Mouse (Mus musculus) retina, postnatal 7 days (tissue): ENCODE measurements at regions not wholly inside any gene's neighbourhood (a gene's known extent, or its start where the extent isn't known, plus 50 kb on each side); places are given as distances from the start of the nearest gene placed in this dataset.

Experiments
- DNase-seq: peaks from one replicate; pipeline ENCODE4 v3.0.0-alpha.2; 2012; ENCODE audit warnings: low read depth, low spot score

DNA sequence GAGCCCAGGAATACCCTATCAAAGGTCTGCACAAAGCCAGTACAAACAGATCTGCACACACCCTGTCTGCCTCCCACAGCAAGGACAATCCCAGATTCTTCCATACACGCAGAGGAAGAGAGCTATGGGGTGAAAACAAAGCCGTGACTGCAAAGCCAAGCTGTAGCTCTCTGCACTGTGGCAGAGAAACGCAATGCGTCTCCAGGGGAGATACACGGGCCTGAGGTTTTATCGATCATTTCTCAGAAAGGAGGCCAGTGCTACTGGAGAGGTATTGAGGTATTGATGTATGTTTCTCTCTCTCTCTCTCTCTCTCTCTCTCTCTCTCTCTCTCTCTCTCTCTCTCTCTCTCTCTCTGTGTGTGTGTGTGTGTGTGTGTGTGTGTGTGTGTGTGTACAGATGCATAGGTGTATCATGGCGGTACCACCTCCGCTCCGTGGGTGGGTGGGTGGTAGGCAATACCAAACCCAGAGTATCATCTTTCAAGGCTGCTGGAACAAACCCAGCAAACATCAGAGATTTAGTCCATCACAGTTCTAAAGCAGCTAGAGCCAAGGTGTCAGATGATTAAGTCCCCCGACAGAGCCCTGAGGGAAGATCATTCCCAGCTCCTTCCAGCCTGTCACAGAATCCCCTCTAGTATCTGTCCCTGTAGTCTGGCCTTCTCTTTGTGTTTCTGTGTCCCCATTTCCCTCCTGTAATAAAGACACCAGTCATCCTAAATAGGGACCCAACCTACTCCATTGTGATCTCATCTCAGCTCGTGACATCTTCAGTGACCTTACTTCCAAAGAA lies 175.0 kb downstream of the Mycn start:
- no peak for DNase-seq

DNA sequence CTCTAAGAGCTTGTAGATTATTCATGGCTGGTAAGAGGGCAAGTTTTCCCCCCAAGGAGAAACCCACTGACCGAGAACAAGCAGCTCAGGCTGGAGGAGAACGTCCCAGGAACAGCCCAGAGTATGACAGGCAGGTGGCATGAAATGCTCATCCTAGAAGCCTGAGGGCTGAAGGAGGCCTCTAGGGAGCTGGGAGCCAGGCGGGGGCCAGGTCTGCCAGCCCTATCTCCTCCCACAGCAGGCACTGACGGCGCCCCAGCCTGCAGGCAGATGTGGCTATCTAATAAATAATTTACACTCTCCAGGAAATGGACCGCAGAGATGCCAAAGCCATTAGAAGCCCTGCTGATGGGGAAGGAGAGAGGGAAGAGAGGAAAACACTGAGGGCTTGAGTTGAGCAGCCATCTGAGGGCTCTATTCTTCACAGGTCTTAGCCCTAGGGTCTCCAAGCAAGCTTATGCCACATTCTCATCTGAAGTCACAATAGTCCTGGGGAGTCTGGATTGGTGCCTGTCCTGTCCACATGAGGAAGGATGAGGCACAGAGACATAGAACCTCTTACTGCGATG lies 176.1 kb downstream of the Mycn start:
- no peak for DNase-seq

DNA sequence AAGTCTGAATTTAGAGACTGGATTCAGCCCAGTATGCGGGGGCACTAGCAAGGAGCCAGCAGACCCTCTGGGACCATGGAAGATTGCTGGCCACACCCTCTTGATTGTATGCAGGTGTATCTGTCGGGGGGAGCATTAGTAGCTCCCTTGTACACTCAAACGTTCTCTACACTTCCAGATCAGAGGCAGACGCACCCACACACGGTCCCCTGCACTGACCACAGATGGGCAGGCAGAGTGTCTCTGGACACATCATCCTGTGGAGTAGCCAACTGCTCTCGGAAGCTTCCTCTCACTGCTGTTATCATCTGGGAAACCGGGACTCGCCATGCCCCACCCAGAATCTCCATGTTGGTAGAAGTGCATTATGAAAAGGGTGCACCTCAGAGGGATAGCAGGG lies 176.7 kb downstream of the Mycn start:
- DNase-seq, result no peak

DNA sequence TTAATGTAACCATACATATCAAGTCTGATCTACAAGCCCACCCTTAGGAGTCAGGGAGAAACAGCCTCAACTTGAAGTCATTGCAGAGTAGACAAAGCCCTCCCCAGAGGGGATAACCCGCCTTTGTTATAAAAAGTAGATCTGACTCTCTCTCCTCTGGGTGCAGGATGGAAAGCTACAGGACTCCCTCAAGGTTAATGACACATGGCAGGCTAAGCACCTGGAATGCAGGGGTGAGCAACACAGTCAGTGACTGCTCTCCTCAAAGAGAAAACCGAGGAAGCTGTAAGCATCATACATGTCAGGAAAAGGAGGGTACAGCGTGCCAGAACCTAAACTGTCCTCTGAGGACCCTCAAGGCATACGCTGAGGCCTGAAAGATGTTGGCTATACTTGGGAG lies 177.1 kb downstream of the Mycn start:
- no peak for DNase-seq

DNA sequence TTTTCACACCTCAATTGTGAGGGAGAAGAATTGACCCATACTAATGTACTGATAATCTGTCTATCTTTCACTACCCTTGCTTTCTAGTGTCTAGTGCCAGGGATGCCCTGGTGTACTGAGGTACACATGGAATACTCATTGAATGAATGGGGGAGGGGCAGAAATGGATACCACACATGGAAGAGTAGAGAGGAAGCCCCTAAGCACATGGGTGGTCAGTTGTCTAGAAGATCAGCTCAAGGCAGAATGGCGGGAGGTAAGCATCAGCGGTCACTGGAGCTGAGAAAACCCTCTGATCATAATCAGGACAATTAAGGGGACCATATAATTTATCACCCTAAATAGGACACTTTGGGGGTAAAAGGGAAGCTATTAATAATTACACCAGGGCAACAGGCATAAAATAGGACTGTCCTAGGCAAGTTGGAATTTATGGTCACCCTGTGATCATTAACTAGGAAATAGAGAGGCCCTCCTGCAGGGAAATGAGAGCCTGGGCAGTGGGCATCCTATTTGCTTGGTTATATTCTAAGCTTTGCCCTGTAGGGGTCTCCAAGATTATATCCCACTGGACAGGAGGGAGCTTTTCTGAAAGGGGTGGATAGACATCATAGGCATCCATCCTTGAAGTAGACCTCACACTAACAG lies 185.3 kb downstream of the Mycn start:
- no peak for DNase-seq

DNA sequence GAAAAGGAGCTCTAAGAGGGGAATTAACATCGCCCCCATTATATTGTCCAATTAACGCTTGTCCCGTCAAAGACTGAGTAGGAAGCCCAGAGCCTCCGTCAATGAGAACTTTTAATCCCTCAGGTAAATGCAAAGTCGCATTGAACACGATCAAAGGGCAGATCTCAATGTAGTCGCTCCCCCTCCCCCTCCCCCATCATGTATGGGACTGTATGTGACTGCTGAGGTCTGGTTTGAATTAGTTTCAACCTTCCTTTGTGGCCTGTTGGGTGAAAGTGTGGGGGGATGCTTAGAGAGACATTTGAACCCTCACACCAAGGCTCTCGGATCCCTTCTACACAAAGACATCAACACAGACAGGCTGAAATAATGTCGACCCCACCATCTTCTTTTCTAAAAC lies 187.9 kb downstream of the Mycn start:
- no peak for DNase-seq

DNA sequence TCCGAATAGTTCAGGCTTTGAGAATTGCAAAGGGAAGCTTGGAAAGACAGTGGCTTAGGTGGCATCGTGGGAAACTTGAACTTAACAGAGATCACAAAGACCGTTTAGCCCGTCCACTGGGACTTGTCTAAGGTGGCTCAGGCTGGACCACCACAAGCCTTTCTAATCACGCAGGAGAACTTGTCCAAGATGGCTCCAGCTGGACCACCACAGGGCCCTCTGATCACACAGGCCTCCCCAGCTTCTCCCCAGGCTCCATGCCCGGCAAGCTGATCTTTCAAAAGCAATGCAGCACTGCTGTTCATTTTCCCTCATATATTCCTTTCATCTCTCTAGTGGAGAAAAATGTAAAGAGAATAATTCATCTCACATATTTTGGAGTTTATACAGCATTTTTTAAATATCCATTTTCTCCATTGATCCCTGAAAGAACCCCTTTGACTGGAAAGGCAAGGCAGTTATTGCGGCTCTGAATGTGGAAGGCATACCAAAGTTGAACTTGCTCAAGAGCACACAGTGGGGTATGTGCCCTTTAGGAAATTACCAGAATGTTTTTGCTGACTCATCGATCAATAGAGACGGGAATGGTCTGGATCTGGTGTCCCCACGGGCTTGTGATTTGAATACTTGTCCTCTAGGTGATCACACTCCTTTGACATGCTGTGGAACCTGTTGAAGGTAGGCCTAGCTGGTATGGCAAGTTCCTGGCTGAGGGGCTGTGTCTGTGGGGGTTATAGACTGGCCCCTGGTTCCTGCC lies 189.9 kb downstream of the Mycn start:
- no peak for DNase-seq

DNA sequence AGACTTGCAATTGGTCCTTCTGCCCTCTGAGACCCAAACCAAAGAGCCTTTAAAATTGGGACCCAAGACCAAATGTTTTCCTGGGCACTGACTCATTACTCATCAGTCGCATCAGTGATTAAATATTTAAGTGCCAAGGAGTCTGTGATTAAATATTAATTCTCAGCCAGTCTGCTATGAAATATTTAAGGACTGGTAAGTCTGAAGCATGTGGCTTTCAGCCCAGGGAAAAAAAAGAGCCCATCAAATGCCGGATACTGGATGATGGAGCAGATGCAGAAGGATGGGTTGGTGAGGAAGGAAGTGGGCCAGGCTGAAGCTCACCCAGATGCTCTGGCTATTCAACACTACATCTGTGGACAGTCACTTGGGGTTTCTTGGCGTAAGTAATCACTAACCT lies 192.0 kb downstream of the Mycn start:
- DNase-seq, result no peak

DNA sequence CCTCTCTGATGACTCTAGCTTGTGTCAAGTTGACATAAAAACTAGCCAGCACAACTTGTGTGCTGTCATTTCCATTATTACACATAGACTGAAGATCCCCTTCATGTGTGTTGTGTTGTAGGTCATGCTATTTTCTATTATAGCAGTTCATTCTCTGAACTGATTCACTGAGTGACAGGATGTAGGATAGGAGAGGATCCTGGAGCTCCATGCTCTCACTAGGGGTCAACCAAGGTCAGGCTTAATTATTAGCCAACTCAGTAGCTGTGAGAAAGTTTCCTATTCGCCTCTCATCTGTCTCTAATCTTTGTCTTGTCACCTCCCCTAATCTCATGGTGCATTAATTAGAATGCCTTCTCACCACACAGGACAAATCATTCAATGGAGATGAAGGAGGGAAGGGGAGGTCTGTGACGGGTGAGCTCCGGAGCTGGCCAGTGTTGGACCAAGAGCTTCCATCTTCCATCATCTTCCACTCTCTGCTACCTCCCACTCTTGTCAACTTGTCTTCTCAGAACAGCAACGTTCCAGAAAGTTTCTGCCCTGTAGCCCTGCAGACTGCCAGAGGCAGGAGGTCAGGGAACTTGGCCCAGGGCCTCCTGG lies 194.8 kb downstream of the Mycn start:
- DNase-seq, result no peak

DNA sequence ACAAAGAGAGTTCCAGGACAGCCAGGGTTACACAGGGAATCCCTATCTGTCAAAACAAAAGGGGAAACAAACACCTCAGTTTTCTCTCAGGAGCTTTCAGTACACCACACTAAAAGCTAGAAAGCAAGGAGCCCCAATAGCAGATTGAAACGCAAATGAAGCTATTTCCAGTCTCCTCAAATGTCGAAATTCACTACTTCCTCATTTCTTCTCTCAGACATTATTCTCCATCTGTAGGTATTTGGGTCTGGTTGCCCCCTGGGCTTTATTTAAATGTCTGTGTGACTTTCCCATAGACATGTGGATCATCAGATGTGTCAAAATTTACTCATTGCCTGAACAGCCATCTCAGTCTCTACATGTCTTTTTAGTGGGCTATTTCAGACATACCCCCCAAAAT lies 197.2 kb downstream of the Mycn start:
- DNase-seq, result no peak

DNA sequence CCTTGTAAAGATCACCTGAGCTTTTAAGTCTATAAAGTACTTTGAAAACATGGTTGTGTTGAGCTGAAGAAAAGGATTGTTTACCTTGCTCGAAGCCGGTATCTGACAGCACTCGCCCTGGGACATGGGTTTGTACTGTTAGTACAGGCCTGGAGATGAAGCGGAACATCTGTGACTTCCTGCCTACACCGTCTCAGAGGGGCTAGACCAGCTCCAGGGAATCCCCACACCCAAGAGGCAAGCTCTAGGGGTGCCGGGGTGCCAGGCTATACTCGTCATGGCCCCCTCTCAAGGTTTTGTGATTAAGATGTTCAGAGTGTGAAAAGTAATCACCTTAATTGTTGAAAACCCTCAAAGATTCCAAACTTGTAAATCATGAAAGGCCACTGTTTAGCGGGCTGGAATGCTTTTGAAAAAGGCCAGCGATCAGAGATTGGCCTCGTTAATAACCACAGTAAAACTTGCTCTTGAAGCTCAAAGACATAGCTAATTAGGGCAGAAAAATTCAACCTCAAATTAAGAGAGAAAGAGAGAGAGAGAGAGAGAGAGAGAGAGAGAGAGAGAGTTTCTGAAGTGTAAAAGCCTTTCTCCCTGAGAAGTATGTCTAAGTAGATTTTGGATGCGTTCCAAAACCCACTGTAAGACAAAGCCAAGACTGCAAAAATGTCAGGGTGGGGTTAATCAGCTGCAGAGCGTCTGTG lies 202.9 kb downstream of the Mycn start:
- DNase-seq, result no peak

DNA sequence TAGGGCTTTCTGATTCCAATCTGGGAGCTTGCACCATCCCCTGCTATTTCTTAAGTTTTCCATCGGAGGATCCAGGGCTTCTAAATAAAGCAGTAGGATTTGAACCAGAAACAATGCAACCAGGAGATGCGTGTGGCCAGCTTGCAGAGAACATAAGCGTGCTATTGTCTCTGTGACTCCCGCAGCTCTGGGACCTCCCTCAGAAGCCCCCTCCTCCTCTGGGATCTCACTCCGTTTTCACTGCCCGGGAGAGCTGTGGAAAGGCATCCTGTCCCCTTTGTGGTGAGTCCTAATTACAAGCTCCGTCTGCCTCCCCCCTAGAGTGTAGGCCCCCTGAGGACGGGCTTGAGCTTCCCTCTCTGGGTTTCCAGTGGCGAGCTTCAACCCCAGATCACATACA lies 215.9 kb downstream of the Mycn start:
- no peak for DNase-seq

DNA sequence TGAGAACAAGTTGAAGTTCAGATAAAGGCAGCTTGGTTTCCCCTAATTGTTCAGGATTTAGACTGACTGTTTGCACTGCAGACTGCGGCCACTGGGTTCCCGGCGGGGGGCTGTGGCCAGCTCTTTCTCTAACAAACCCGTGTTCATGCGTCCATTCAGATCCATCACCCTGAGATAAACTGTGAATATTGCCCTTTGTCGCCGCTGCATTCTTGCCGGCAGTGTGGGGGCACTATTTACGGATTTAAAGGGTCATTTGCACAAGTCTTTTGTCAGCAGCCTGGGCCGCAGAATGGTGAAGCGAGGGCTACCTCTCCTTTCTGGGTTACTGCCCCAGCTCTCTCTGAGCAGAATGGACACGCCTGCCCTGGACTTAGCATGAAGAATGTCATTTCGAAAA lies 216.6 kb downstream of the Mycn start:
- DNase-seq, result no peak

DNA sequence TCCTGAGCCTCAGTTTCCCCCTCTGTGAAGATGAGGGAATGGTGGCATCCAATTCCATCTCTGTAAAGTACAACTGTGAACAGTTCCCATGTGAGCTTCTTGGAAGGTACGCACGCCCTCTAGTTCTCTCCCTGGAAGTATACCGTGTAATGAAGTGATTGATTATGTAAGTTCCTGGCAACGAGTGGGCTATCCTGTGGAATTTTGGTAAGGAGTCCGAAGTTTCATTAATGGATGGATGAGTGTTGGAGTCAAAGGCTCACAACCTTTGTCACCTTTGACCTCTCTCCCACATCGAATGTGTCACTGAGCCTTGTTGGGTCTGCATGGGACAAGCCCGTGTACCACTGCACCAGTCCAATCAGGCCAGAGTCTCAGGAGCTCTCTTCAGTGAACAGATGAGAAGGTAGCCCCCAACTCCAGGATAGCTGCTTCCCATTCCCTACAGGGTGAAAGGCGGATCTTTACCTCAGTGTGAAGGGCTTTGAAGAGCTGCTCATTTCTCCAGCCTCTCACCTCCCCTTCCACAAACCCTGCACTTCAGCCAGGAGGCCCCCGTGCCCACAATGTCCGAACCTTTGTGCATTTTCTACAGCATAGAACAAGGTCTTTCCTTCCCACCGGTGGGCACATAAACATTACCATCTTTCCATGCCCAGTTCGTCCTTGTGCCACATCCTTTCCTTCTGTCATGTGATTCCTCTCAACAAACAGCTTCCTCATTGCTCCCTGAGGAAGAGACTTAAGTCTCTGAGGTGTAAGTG lies 217.8 kb downstream of the Mycn start:
- DNase-seq, result no peak

DNA sequence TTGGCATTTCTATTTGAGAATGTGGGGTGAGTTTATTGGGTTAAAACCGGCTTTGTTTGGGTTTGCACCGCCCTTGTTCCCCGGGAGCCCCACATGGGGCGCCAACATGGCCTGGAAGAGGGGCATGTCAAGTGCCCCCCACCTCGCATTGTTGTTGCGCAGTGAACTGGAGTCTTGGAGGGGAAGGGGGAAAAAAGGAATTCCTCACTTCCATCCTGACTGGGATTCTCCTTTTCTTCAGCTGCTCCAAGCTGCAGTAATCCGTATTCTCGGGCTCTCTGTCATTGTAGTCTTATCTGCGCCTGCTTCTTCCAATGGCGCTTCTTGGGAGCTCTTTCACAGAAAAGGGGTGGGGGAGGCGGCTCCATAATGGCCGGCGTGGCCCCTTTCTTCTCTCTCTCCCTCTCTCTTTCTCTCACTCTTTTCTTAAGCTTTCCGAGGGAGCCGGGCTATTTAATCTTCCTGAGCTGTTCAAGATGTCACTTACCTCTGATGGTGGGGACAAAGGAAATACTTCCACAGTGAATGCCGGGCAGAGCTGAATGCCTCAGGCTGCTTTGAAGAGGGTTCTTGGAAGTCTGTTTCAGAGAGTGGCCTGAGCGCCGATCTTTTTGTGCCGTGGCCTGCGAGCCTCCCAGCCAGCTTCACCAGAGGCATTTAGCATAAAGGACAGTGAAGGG lies 218.6 kb downstream of the Mycn start:
- no peak for DNase-seq

DNA sequence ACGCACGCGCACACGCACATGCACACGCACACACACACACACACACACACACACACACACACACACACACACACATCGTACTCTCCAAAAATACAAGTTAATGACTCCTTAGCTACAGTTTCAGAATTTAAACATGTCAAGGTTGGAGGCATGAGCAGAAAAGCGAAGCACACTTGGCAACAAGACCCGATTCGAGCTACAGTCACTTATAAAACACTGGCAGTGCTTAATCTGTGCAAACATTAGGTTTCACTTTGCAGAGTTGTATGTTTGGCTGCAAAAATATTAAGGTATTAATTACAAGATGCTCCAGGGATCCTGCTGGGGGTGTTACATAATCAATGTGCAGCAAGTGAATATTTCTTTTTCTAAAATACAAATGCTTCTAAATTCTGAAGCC lies 225.0 kb downstream of the Mycn start:
- no peak for DNase-seq

DNA sequence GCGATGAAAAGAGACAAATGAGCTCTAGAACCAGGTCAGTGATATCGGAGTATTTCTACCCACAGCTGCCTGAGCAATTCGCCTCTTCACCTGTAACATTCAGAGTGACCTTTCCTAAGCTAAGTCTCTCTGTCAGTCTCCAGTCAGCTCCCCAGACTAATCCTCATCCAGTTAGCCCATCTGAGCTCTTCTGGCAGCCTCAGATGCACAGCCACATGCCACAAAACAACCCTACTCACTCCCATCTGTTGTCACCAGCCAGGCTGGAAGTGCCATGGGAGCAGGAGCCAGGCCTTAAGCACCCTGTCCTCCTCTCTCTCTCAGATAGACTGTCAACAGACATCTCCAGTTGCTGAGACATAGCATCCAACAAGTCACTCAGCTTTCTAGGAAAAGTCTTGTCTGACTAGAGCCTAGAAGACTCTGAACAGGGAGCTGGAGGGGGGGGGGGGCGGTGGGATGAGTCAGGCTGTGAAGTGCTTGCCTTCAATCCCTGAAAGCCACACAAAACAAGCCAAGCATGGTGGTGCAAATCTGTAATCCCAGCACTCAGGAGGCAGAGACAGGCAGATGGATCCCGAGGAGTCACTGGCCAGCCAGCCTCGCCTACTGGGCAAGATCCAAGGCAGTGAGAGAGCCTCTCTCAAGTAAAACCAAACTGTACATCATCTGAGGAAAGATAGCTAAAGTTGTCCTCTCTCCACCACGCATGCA lies 225.6 kb downstream of the Mycn start:
- DNase-seq, result peak; percentile 49

DNA sequence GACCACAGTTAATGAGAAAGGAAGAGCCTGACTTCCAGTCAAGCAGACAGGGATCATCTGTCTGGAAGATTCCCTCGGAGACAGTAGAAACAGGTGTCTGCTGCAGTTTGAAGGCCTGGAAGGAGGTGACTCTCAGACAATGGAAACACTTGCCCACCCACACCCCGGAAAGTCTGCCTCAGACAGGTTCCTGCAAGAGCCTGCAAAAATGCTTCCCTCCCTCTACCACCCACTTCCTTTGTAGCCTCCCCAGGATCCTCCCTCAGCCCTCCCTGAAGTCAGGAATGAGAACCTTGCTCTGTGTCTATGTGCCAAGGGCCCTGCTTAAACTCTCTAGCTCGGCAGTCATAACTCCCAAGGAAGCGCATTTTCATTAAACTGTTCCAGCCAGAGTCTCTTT lies 226.2 kb downstream of the Mycn start:
- no peak for DNase-seq

DNA sequence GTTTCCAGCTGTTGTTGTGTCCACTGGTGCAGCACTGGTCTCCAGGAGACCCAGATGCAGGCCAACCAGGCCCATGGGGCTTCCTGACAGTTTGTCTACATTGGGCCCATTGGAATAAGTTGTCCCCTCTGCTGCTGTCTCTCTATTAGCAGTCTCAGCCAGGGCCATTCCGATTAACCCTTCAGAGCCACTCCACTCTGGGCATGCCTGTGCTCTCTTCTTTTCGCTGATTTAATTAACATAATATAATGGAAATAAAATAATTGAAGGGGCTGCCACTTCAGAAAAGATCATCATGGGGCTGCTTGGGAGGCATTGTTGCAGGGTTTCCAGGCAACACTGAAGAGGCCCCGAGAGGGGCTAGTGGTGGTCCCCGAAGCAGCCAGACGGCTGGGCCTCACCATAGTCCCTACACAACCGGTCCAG lies 231.5 kb downstream of the Mycn start:
- DNase-seq, result no peak
